Mouse (Mus musculus) neural tube, embryonic 15.5 days (tissue): ENCODE measurements around the gene Camta1. TPM values are rescaled to one million over a fixed set of nuclear protein-coding genes. Genes with fewer than 3 reads are reported as not detected.

Source experiments
- ATAC-seq: fragments of 200-750 bp; cut with Nextera tagmentation; 2 replicates; pipeline ENCODE4 v1.8.0; 2017; ENCODE audit warnings: mild to moderate bottlenecking, moderate TSS enrichment, moderate library complexity; ENCODE audit not compliant: low FRiP score
- H3K27ac ChIP-seq: fragments of 300-500 bp; sonication (generic); replicated peaks from 2 replicates; pipeline ENCODE4 v1.5.1; 2015; ENCODE audit warnings: mild to moderate bottlenecking, inconsistent platforms
- H3K27me3 ChIP-seq: fragments of 300-500 bp; sonication (generic); replicated peaks from 2 replicates; pipeline ENCODE4 v1.6.1; 2015; ENCODE audit warnings: inconsistent platforms
- H3K36me3 ChIP-seq: fragments of 300-500 bp; sonication (generic); 2 replicates; pipeline ENCODE4 v1.6.1; 2015; ENCODE audit warnings: inconsistent platforms
- H3K4me1 ChIP-seq: fragments of 300-500 bp; sonication (generic); 2 replicates; pipeline ENCODE4 v1.6.1; 2015; ENCODE audit warnings: inconsistent platforms
- H3K4me2 ChIP-seq: fragments of 300-500 bp; sonication (generic); 2 replicates; pipeline ENCODE4 v1.6.1; 2015; ENCODE audit warnings: inconsistent platforms, mild to moderate bottlenecking, moderate library complexity
- H3K4me3 ChIP-seq: fragments of 300-500 bp; sonication (generic); replicated peaks from 2 replicates; pipeline ENCODE4 v1.5.1; 2015; ENCODE audit warnings: mild to moderate bottlenecking, inconsistent platforms
- H3K9ac ChIP-seq: fragments of 300-500 bp; sonication (generic); replicated peaks from 2 replicates; pipeline ENCODE4 v1.6.1; 2015; ENCODE audit warnings: mild to moderate bottlenecking, inconsistent platforms
- H3K9me3 ChIP-seq: fragments of 300-500 bp; sonication (generic); replicated peaks from 2 replicates; pipeline ENCODE4 v1.6.1; 2016; ENCODE audit warnings: inconsistent platforms
- WGBS: fragments of 180-500 bp; shearing (Covaris S2); methylation state at CpG from one replicate; pipeline ENCODE4 v1.1.7; 2015; ENCODE audit warnings: mixed read lengths; 5-methylcytosine and 5-hydroxymethylcytosine counted together
- polyA plus RNA-seq: library from polyadenylated mRNA; unstranded; fragments of >200 nt; fragmentation: Nextera tagmentation; extraction: Ambion mirVana; gene quantifications from 2 replicates; pipeline ENCODE4 v1.2.1, GENCODE M21; 2015

The Camta1 gene
- polyA plus RNA-seq, 1 experiment from 2014 or later = 161 TPM

- H3K36me3 ChIP-seq = no peaks in the 10 kb centered on the region
- WGBS = 75% methylated on average over 5 of the region's 5 CpGs
Observed at GRCm38 (mm10) chr4:151498481-151499276, 363.0 kb downstream of the Camta1 start.

DNA sequence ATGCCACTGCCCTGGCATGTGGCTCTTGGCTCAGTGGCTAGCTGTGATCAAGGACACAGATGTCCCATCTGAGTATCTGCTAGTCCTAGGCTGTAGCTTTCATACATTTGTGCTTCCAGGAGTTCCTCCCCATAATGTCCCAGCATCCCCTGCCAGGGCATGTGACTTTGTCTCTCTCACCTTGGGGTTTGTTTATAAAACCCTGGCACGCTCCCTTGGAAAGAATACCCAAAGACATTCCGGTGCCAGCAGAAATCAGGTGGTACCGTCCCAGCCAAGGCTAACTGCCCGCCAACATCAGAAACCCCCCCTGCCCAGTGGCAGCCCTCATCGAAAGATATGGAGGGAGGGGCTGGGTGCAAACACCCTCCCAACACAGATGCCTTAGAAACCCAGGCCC lies 365.1 kb downstream of the Camta1 start:
- Histone ChIP-seq H3K9me3 (no peaks in the 10 kb centered on the region; the same call in 1 of the 2 replicates), H3K27me3 (no peaks in the 10 kb centered on the region), H3K4me1 (peaks cover 31% of the 10 kb centered on the region), H3K4me3 (no peak overlapping the region), H3K27ac (no peak overlapping the region), H3K4me2 (no peak overlapping the region), H3K9ac (no peak overlapping the region), H3K36me3 (no peaks in the 10 kb centered on the region)
- no peak for ATAC-seq
- 83% methylated on average over 5 of the region's 5 CpGs for WGBS

More at GRCm38 (mm10) chr4:151498481-151499276, 363.0 kb downstream of the Camta1 start:
- peaks cover 22% of the 10 kb centered on the region for H3K4me1 ChIP-seq
- H3K4me3 ChIP-seq = no peak overlapping the region
- H3K27me3 ChIP-seq = no peaks in the 10 kb centered on the region
- ATAC-seq = no peak
- no peak overlapping the region for H3K27ac ChIP-seq
- H3K9me3 ChIP-seq = no peaks in the 10 kb centered on the region; the same call in 1 of the 2 replicates
- H3K4me2 ChIP-seq = no peak overlapping the region
- H3K9ac ChIP-seq = no peak overlapping the region

- H3K4me2 ChIP-seq = no peak overlapping the region
- H3K4me1 ChIP-seq = peaks cover 31% of the 10 kb centered on the region
- no peak overlapping the region for H3K9ac ChIP-seq
- H3K27ac ChIP-seq = 0 out of 2 replicates have a peak overlapping the region, but pooled peaks have one; percentile 37
- no peaks in the 10 kb centered on the region; the same call in 1 of the 2 replicates for H3K9me3 ChIP-seq
- no peak overlapping the region for H3K4me3 ChIP-seq
- 34% methylated on average over 11 of the region's 11 CpGs for WGBS
- no peaks in the 10 kb centered on the region for H3K36me3 ChIP-seq
- ATAC-seq = no peak
- no peaks in the 10 kb centered on the region for H3K27me3 ChIP-seq
Observed at GRCm38 (mm10) chr4:151495276-151495882, 366.3 kb downstream of the Camta1 start.

- H3K4me3 ChIP-seq = no peak overlapping the region
- H3K27ac ChIP-seq = peak overlapping the region; percentile 60
- H3K36me3 ChIP-seq = no peaks in the 10 kb centered on the region
- ATAC-seq = no peak
- no peak overlapping the region for H3K4me2 ChIP-seq
- no peaks in the 10 kb centered on the region for H3K9me3 ChIP-seq
- no peak overlapping the region for H3K9ac ChIP-seq
- peaks cover 28% of the 10 kb centered on the region for H3K4me1 ChIP-seq
- WGBS = 64% methylated on average over 10 of the region's 10 CpGs
- H3K27me3 ChIP-seq = no peaks in the 10 kb centered on the region
Observed at GRCm38 (mm10) chr4:151492786-151493185, 368.9 kb downstream of the Camta1 start.

DNA sequence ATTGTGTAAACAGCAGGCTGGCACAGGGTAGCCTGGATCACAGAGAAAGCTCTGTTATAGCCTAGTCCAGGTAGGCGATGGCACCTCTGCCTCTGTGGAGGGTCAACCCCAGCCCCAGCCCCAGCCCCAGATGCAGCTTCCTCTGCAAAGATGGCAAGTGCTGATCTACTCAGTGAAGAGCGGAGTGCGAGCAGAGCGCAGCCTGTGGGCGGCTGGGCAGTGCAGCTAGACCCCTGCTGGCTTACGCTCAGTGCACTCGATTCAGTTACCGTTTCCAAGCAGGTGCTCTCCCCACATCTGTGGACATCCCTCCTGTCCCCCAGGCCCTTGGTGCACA lies 377.7 kb downstream of the Camta1 start:
- Histone ChIP-seq H3K4me2 (no peak overlapping the region), H3K9ac (no peak overlapping the region), H3K36me3 (no peaks in the 10 kb centered on the region), H3K9me3 (no peaks in the 10 kb centered on the region), H3K27ac (peak overlapping the region; percentile 49), H3K4me3 (no peak overlapping the region), H3K4me1 (peaks cover 13% of the 10 kb centered on the region), H3K27me3 (no peaks in the 10 kb centered on the region)
- peak; percentile 36; the same call in 1 of the 2 replicates for ATAC-seq
- WGBS = 62% methylated on average over 8 of the region's 8 CpGs

- Histone ChIP-seq H3K4me3 (no peak overlapping the region), H3K9me3 (no peaks in the 10 kb centered on the region), H3K4me1 (peaks cover 13% of the 10 kb centered on the region), H3K27ac (peak overlapping the region; percentile 49), H3K36me3 (no peaks in the 10 kb centered on the region), H3K27me3 (no peaks in the 10 kb centered on the region), H3K4me2 (no peak overlapping the region), H3K9ac (no peak overlapping the region)
- ATAC-seq = peak; percentile 84
- WGBS = 11% methylated on average over 21 of the region's 21 CpGs
Observed at GRCm38 (mm10) chr4:151483299-151483976, 378.2 kb downstream of the Camta1 start.

DNA sequence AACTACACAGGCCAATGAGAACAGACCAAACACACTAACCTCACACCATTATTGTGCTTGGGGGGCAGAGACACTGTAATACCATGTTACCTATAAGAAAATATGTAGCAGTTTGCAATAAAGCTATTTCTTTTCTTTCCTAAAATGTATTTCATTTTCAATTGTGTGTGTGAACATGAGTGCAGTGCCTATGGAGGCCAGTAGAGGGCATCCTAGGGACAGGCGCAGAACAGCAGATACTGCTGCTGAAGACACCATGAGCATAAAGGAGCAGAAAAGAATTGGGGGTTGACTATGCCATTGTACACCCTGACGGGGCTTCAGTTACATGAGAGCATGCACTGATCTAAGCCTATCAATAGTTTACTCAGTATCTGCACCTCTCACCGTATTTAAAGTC lies 380.7 kb downstream of the Camta1 start:
- no peak overlapping the region for H3K9ac ChIP-seq
- H3K9me3 ChIP-seq = no peaks in the 10 kb centered on the region
- no peaks in the 10 kb centered on the region for H3K27me3 ChIP-seq
- H3K4me1 ChIP-seq = peaks cover 13% of the 10 kb centered on the region
- H3K27ac ChIP-seq = no peak overlapping the region
- ATAC-seq = no peak
- H3K36me3 ChIP-seq = no peaks in the 10 kb centered on the region
- WGBS = 91% methylated on average over 3 of the region's 3 CpGs
- H3K4me2 ChIP-seq = no peak overlapping the region
- no peak overlapping the region for H3K4me3 ChIP-seq

DNA sequence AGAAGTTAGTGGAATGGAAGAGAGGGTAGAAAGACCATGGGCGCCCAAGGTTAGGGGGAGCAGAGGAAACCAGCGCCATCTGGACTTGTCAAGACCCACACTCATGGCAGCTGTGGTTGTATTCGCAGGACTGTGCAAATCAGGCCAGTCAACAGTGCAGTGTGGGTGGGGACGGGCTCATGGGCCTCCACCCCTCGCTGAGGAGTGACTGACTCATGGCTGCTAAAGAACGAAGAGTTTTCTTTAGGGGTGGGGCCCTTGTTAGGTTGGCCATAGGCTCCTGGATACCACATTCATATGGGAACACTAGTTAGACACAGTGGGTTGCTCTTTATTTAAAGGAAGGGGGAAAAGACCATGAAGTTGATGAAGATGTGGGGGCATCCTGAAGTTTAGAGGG lies 383.7 kb downstream of the Camta1 start:
- H3K4me2 ChIP-seq = no peak overlapping the region
- H3K27me3 ChIP-seq = no peaks in the 10 kb centered on the region
- no peaks in the 10 kb centered on the region for H3K36me3 ChIP-seq
- no peak for ATAC-seq
- peaks cover 19% of the 10 kb centered on the region for H3K4me1 ChIP-seq
- no peak overlapping the region for H3K4me3 ChIP-seq
- no peaks in the 10 kb centered on the region for H3K9me3 ChIP-seq
- H3K9ac ChIP-seq = no peak overlapping the region
- WGBS = 90% methylated on average over 6 of the region's 6 CpGs
- H3K27ac ChIP-seq = no peak overlapping the region

DNA sequence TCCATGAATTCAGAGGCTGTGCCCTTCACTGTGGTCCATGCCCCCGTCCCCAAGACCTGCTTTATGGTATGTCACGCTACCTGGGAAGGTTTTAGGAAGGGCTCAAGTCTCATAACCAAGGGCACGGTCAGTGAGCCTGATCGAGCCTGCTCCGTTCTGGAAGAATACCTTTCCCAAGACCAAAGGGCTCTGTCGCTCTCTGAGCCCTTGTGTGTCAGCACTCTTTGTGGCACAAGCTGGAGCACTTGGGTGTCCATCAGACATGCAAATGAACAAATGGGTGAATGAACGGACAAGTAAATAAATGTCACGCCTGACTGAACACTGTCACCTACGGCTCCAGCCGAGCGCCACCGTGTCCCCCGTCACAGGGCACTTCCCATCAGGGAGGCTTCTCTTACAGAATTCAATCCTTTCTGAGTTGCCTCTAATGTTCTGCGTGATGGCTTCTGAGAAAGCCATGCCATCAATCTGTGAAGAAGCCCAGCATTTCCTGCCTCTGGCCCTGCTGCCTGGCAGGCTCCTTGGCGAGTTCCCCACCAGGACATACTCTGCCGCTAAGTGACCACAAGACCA lies 386.7 kb downstream of the Camta1 start:
- H3K27ac ChIP-seq = peak overlapping the region; percentile 38
- no peak for ATAC-seq
- H3K4me3 ChIP-seq = no peak overlapping the region

DNA sequence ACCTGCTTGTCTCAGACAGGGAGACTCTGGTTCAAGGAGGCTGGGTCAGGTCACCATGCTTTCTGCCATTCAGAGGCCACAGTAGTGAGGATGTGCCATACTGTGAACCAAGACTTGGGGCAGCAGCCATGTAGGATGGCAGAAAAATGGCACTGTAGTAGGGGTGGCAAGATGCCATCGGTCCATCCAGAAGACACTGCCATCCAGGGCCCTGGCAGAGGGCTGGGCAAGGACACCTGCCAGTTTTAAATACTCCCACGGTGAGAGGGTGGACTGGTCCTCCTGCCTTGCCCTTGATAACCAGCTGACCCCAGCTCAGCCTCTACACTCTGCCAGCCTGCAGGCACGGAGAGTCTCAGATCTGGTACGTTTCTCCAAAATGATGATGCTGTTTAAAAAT lies 389.8 kb downstream of the Camta1 start:
- ATAC-seq = no peak
- 77% methylated on average over 4 of the region's 4 CpGs for whole genome bisulfite sequencing
- H3K4me1 ChIP-seq = peaks cover 50% of the 10 kb centered on the region

More for the DNA sequence above, 386.7 kb downstream of the Camta1 start:
- H3K9ac ChIP-seq = no peak overlapping the region
- no peak overlapping the region for H3K4me2 ChIP-seq
- 47% methylated on average over 16 of the region's 16 CpGs for WGBS
- no peaks in the 10 kb centered on the region for H3K9me3 ChIP-seq
- no peaks in the 10 kb centered on the region for H3K36me3 ChIP-seq
- peaks cover 31% of the 10 kb centered on the region for H3K4me1 ChIP-seq
- H3K27me3 ChIP-seq = no peaks in the 10 kb centered on the region

DNA sequence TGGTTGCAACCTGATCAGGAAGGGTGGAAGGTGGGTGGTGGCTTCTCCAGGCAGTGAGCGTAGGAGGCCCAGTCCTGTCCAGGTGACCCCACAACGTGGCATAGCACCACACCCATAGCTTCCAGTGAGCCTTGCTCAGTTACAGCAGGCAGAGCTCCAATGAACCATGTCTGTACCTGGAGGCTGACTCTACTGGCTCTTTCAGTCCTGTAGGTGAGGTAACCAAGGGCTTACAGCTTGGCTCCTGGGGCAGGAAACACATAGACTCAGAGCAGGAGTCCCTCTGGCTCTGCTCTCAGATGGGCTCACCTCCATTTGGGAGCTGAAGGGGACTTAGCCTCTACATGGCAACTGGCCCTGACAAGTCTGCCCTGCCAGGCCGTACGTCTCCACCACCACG lies 393.3 kb downstream of the Camta1 start:
- peaks cover 57% of the 10 kb centered on the region for H3K4me1 ChIP-seq

More for the DNA sequence above, 389.8 kb downstream of the Camta1 start:
- H3K9ac ChIP-seq = no peak overlapping the region
- H3K36me3 ChIP-seq = no peaks in the 10 kb centered on the region
- H3K27me3 ChIP-seq = no peaks in the 10 kb centered on the region
- H3K9me3 ChIP-seq = no peaks in the 10 kb centered on the region
- 0 out of 2 replicates have a peak overlapping the region, but pooled peaks have one; percentile 38 for H3K27ac ChIP-seq
- H3K4me2 ChIP-seq = no peak overlapping the region
- H3K4me3 ChIP-seq = no peak overlapping the region

More for the DNA sequence above, 393.3 kb downstream of the Camta1 start:
- H3K36me3 ChIP-seq = no peaks in the 10 kb centered on the region
- H3K9ac ChIP-seq = no peak overlapping the region
- no peaks in the 10 kb centered on the region for H3K9me3 ChIP-seq
- H3K27ac ChIP-seq = peak overlapping the region; percentile 74
- no peak overlapping the region for H3K4me3 ChIP-seq
- H3K4me2 ChIP-seq = no peak overlapping the region
- H3K27me3 ChIP-seq = no peaks in the 10 kb centered on the region
- 88% methylated on average over 5 of the region's 5 CpGs for WGBS
- ATAC-seq = no peak
